Mouse (Mus musculus) hindlimb bud, embryonic 11.5 days (tissue): ENCODE data around the gene Mrm1.

Experiments used
- DNase-seq: peaks from one replicate; pipeline ENCODE4 v3.0.0-alpha.2; 2012; ENCODE audit warnings: low read depth, low spot score; ENCODE audit errors: extremely low spot score

The Mrm1 gene

DNA sequence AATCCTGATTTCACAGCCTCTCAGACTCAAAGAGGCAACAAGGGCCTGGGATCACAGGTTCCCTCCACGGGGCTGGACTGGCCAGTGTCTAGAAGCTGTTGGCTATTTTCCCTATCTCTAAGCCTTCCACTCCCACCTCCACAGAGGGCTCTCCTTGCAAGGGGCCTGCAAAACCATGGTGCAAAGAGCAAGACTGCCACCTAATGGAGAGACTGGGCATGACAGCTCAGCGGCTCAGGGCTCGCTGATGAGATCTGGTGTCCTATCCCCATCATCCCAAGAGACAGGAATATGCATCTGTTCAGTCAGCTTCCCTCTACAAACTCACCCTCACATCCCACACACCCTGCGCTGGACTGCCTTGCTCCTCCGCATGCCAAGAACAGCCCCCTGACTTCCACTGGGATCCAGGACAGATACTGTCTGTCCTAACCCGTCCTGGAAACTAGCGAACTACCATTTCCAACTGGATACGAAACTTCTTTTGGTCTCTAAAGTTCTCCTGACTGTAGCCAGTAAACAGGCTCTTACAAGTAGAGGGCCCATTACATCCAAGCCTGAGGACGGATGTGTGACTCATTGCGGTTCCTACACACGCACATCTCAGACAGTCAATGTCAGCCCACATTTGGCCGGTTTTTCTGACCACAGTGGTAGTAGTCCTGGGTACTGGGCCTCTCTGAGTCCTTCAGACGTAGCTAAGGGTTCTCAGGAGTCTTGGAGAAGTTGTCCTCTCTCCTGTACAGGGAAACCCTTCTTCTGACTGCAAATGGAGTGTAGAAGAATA, 5.4 kb downstream of the Mrm1 start:
- DNase-seq: no peak

DNA sequence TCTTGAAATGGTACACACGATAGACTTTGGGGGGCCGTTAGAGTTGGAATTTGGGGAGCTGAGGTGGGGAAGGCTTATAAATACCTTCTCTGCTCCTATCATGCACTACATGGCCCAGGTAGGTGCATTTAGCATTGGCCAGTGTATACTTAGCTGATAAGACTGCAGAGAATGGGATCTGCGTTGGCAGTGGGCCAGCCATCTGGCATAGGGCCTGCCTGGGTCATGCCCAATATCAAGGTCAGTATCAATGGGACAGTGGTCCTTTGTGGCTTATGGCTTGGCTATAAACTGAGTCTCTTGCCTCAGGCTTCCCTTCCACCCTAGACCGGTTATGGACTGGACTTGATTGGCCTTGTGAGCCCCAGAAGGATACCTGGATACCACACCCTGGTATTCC, 14.9 kb downstream of the Mrm1 start:
- no peak for DNase-seq

DNA sequence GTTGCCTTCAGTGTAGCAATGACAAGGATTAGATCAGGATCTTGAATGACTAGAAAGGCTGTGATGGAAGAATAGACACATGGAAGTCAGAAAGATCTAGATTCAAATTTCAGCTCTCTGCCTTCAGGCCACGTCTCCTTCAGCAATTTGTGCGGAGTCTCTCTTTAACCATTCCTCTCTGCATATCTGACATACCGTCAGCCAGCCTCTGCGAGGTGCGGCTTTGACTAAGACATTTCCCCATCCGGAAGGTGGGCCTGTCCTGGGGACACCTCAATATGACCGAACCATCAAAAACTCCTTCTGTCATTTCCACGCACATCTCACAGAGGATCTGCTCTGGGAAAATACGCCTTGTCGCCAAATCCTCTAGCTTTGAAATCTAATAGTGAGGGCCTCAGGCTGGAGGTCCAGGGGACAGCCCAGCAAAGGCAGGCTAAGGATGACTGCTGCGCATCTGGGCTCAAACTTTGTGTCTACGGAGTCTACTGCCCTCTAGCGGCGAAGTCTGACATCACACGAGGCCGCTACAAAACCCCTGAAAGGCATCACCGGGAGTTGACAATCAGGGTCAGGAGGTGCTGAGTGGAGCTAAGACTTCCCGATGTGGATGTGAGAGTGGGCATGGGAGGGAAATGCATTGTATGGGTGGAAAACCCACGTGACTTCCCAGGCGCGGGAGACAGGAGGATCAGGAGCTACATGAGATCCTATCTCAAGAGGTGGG, 21.5 kb downstream of the Mrm1 start:
- DNase-seq: peak; percentile 70

DNA sequence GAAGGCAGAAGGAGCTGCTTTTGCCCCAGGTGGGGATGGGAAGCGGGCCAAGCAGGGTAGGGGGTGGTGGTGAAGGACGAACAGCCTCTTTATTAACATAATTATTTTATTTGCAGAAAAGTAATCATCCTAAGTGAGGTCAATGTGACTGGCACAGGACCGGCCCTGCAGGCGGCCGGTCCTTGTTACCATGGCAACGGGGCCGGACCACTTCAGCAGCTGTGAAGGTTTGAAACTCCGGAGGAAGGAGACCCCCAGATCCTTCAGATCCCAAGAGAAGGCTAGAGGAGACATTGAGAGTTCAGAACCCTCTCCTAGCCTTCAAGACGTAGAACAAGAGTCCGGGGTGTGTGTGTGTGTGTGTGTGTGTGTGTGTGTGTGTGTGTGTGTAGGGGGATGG, 22.3 kb downstream of the Mrm1 start:
- no peak for DNase-seq

DNA sequence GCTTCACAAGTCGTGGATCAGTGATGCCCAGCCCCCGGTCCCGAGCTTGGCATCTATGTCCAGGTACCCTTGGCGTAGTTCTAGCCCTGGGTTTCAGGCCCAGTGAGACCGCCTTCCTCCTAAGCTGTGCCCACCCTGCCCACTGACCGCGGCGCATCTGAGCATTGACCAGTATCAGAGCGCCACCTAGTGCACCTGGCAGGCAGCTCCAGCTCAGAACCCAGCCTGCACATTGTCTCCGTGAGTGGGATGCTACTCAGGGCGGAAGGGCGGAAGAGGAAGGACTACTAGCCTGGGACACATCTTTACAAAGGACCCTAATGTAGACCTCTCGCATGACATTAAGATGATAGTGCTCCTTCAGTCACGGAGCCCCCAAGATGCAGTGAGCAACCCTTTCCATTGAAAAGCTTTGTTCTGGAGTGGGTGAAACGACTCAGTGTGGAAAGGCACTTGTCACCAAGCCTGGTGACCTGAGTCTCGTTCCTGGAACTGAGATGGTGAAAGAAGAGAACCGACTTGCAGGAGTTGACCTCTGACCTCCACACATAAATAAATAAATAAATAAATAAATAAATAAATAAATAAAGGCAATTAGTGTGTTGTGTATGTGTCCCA, 24.7 kb downstream of the Mrm1 start:
- no peak for DNase-seq

DNA sequence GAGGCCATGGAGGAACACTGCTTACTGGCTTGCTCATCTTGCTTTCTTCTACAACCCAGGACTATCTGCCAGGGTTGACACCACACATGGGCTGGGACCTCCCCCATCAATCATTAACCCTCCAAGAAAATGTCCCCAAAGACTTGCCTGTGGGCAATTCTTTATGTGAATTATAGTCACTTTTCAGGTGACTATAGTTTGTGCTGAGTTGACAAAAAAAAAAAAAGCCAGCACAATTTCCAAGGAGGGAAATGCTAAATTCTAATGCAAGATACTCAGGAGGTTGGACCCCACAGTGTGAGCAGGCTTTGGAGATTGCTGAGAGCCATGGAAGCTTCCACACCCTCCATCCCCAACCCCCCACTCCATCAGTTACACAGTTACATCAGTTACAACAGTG, 25.8 kb downstream of the Mrm1 start:
- no peak for DNase-seq

DNA sequence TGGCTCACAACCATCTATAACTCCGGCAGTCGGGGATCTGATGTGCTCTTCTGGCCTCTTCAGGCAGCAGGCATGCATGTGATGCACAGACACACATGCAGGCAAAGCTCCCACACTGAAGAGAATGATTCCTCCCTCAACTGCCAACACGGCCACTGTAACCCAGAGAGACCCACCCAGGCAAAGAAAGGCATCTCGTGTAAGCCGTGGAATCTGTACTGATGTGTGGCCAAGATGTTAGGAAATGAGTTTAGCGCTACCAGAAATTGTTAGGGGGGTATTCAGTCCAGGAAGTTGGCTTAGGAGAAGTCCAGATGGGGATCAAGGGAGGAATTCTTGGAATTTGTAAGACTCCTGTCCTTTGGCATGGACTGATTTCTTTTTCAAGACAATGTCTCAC, 28.9 kb downstream of the Mrm1 start:
- no peak for DNase-seq

DNA sequence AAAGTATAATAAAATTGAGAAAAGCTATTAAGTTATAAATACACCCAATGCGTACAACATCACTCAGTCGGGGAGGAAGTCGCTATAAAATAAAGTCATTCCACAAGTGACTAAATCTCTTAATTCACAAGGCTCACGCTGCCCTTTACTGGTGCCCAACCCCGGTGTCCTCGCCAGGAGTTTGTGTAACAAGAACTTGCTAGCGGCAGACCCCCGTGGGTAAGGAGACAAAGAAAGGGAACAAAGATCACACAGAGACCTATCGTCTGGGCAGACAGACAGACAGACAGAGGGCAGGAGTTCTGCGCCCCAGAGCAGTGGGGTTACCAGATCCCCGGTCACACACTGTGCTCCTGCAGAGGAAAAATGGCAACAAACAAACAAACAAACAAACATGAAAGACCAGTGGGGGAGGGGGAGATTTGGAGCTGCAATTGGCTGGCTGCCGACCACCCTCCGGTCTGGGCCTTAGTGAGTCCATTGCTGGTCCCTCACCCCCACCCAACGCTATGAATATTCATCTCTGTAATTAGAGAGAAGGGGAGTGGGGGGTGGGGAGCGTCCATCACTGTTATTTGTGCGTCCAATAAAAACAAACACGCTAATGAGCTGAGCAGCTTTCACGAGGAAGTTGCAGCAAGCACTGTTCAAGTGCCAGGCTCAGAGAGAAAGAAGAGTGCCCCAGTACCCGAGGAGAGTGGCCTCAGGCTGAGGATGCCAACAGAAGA, 39.0 kb downstream of the Mrm1 start:
- no peak for DNase-seq

DNA sequence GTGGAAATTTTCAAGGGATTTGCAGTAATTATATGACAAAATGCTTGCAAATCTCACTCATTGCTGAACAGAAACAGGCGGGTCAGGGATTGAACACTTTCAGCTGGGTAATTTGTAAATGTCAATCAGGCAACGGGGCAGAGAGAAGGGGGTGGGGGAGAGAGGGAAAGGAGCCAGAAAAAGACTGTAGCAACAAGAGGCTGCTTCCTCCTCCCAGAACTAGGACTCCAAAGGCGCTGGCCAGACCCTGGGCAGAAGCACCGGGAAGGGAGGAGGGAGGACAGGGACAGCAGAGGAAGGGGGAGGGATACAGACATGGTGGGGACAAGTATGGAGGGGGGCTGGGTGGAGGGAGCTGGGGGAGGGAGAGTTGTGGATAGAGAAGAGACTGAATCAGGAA, 43.8 kb downstream of the Mrm1 start:
- no peak for DNase-seq

DNA sequence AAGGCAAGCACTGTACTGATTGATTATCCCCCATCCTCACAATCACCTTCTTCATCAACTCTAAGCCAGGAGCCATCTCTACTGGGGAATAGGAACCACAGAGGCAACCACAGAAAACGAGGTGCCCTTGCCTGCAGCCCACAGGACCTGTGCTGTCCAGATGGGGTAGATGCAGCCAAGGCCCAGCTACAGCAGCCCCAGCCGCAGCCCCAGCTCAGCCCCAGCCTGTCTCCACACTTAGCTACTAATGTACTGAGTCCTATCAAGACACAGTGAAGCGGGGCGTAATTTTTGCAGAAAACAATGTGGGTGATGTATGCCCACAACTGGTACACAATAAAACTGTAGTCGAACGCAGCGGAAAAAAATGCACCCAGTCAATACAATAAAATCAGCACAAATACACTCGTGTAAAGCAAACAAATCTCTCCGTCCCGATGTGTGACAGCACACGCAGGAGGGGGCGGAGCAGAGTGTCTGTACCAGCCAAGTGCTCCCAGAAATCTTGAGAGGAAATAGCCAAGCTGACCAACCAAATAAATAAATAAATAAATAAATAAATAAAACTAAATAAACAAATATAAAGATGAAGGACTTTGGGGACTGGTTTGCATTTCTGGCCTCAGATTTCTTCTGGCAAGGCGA, 44.3 kb downstream of the Mrm1 start:
- no peak for DNase-seq

DNA sequence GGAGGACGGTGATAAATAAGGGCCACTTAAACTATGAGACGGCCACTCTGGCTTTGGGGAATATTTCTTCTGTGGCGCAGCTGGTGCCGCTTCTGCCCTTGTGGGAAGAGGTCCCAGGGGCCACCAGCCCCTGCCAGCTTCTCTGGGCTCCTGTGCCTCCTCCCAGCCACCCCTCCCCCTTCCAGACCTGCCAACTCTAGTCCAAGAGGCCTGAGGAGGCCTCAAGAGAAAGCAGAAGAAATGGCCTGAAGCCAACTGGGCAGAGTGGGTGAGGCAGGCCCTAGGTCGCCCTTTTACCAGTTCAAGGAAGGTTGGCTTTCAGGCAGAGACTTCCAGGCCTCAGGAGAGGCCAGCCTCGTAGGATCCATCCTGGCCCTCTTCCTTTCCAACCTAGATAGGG, 51.4 kb downstream of the Mrm1 start:
- no peak for DNase-seq

DNA sequence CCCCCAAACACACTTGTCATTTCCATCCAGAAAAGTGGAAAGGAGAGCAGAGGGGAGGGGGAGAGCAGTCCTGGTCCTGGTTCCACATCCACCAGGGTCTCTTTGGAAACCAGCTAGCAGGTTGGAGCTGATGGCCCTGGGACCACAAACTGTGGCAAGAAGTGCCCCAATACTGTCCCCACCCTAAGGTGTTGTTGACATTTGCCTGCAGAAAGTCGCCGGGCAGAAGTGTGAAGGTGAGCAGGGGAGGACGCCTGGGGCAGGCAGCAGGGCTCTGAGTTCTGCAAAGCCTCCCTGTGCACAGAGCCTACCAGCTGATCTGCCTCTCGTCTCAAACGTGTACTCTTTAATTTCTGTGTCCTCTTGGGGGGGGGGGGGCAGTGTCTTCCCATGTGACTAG, 54.2 kb downstream of the Mrm1 start:
- no peak for DNase-seq

DNA sequence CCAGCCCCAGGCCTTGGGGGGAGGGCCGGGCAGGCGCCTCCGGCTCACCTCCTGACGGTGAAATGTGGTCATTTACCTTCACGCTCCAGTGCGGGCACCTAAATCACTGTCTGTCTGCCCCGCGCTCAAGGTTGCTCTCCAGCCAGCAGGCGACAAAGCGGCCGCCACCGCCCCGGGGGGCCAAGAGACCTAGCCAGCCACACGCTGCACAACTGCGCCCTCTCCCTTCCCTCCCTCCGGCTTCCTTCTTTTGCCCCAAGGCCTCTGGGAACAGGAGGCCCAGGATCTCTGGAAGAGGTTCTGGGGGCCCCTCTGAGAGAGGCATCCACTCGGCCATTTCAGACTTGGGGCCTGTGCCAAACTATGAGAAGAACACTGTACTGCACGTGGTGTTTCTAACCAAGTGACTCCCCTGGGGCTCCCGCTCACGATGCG, 54.8 kb downstream of the Mrm1 start:
- no peak for DNase-seq

DNA sequence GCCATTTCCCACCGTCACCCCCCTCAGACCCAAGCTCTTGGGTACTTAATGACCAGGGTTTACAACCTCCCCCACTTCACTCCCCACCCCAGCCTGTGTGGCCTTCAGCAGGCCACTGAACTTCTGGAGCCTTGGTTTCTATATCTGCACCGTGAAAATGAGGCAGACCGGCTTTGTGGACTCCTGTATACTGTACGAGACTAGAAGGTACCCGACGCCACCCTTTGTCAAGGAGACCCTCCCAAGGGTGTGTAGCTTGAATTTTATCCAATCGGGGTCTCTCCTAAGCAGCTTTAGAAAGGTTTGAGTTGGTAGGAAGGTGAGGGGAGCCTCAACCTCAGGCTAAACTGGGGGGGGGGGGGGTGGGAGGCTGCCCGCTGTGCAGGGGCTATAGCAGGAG, 55.2 kb downstream of the Mrm1 start:
- no peak for DNase-seq
